Mouse (Mus musculus): Measurements from ENCODE around the gene Pomp.

DNA sequence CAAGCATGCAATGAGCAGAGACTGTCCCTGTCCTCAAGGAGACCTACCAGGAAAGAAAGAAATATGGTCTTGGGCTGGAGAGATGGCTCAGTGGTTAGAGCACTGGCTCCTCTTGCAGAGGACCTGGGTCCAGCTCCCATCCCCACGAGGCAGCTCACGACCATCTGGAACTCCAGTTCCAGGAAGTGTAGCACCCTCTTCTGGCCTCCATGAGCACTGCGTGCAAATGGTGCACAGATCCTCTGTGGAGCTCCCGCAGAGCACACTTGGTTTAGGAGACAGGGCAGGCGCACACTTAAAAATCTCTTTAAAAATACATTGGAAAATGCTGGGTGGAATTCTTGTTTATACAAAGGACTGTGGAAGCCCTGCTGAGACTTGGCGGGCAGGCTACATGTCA is 17.3 kb downstream of the Pomp start:
- peak; percentile 70 for TF ChIP-seq CTCF (conservative IDR thresholded peaks at IDR 0.05; ENCODE audit: low read length)
- no peak for TF ChIP-seq NANOG (IDR thresholded peaks at IDR 0.05; ENCODE audit: borderline replicate concordance, low read length)
- no peak for TF ChIP-seq POU5F1 (IDR thresholded peaks at IDR 0.05; ENCODE audit: borderline replicate concordance, low read length)

All from E14TG2a.4 (cell line).